Mouse (Mus musculus) left cerebral cortex, adult 2 months (tissue): ENCODE results near the gene Ptprm. TPM values are rescaled to one million over a fixed set of nuclear protein-coding genes. Genes with fewer than 3 reads are reported as not detected.

Source experiments
- DNase-seq, 2 experiments: peaks; one replicate each; pipeline ENCODE4 v3.0.0; 2021 to 2022; ENCODE audit warnings: low spot score in 2 of 2, mixed read lengths in 1 of 2; ENCODE audit errors: extremely low spot score in 1 of 2
- H3K27ac ChIP-seq: fragments of 200-600 bp; 2 replicates; pipeline ENCODE4 v1.8.1; 2022
- H3K4me3 ChIP-seq: fragments of 200-600 bp; 2 replicates; pipeline ENCODE4 v1.8.1; 2022
- CTCF ChIP-seq: fragments of 200-600 bp; IDR thresholded peaks from 2 replicates; pipeline ENCODE4 v1.8.1; 2022; ENCODE audit warnings: antibody characterized with exemption, mild to moderate bottlenecking, moderate library complexity
- intact Hi-C: fragments of 180-260 bp; cut with DNase I; formaldehyde crosslinking; loops from one replicate; pipeline ENCODE4 v1.15.1; 2025
- total RNA-seq, 2 experiments: library from RNA; stranded (reverse); gene quantifications; 2 replicates each; pipeline ENCODE4 v1.2.3; 2021

The Ptprm gene
- total RNA-seq, 2 experiments from 2014 or later, result 37.6 to 42.5 TPM

GRCm38 (mm10) chr17:67152218-67152617 is 202.0 kb downstream of the Ptprm start:
- DNase-seq, result no peak
- no peak overlapping the region for H3K4me3 ChIP-seq
- TF ChIP-seq CTCF, result no peak
- intact Hi-C loops, result no loop called here
- no peak overlapping the region for H3K27ac ChIP-seq

- no peak overlapping the region for H3K4me3 ChIP-seq
- H3K27ac ChIP-seq, result no peak overlapping the region
- DNase-seq, result no peak
- intact Hi-C loops, result no loop called here
- TF ChIP-seq CTCF, result no peak
Observed at GRCm38 (mm10) chr17:67150441-67150840, 203.8 kb downstream of the Ptprm start.

- Histone ChIP-seq H3K27ac (no peak overlapping the region), H3K4me3 (no peak overlapping the region)
- no peak for DNase-seq
- intact Hi-C loops, result no loop called here
- TF ChIP-seq CTCF, result no peak
Observed at GRCm38 (mm10) chr17:67142183-67142756, 212.0 kb downstream of the Ptprm start.

GRCm38 (mm10) chr17:67140502-67140901 is 213.8 kb downstream of the Ptprm start:
- intact Hi-C loops, result no loop called here
- H3K27ac ChIP-seq, result no peak overlapping the region
- peak; percentile 67 for TF ChIP-seq CTCF
- H3K4me3 ChIP-seq, result no peak overlapping the region
- no peak for DNase-seq

- Histone ChIP-seq H3K27ac (no peak overlapping the region), H3K4me3 (no peak overlapping the region)
- TF ChIP-seq CTCF, result no peak
- no peak for DNase-seq
- intact Hi-C loops, result loop anchor here (5.0 kb wide), 1 partner anchor 213 kb away; the partner anchor contains the start of gene Ptprm
Observed at GRCm38 (mm10) chr17:67138981-67139380, 215.3 kb downstream of the Ptprm start.

GRCm38 (mm10) chr17:67136876-67137275 is 217.4 kb downstream of the Ptprm start:
- H3K4me3 ChIP-seq, result no peak overlapping the region
- no peak for DNase-seq
- intact Hi-C loops, result loop anchor here (5.0 kb wide), 1 partner anchor 215 kb away; the partner anchor contains the start of gene Ptprm
- TF ChIP-seq CTCF, result no peak
- H3K27ac ChIP-seq, result no peak overlapping the region

GRCm38 (mm10) chr17:67136421-67136820 is 217.8 kb downstream of the Ptprm start:
- DNase-seq, result peak in 1 of 2 experiments; percentile 24
- intact Hi-C loops, result loop anchor here (5.0 kb wide), 1 partner anchor 216 kb away; the partner anchor contains the start of gene Ptprm
- Histone ChIP-seq H3K27ac (no peak overlapping the region), H3K4me3 (no peak overlapping the region)
- no peak for TF ChIP-seq CTCF

GRCm38 (mm10) chr17:67134235-67134634 is 220.0 kb downstream of the Ptprm start:
- no peak overlapping the region for H3K4me3 ChIP-seq
- no peak for DNase-seq
- no peak overlapping the region for H3K27ac ChIP-seq
- TF ChIP-seq CTCF, result no peak
- intact Hi-C loops, result no loop called here

GRCm38 (mm10) chr17:67133440-67134103 is 220.7 kb downstream of the Ptprm start:
- no peak for TF ChIP-seq CTCF
- DNase-seq, result peak in 1 of 2 experiments; percentile 24
- intact Hi-C loops, result no loop called here
- H3K4me3 ChIP-seq, result no peak overlapping the region
- no peak overlapping the region for H3K27ac ChIP-seq

GRCm38 (mm10) chr17:67133026-67133425 is 221.2 kb downstream of the Ptprm start:
- H3K4me3 ChIP-seq, result no peak overlapping the region
- DNase-seq, result no peak
- no peak for TF ChIP-seq CTCF
- H3K27ac ChIP-seq, result no peak overlapping the region
- intact Hi-C loops, result no loop called here

- intact Hi-C loops, result no loop called here
- no peak for TF ChIP-seq CTCF
- Histone ChIP-seq H3K27ac (no peak overlapping the region), H3K4me3 (no peak overlapping the region)
- peak in 1 of 2 experiments; percentile 16 for DNase-seq
Observed at GRCm38 (mm10) chr17:67127530-67127929, 226.7 kb downstream of the Ptprm start.

GRCm38 (mm10) chr17:67125596-67125995 is 228.7 kb downstream of the Ptprm start:
- no peak overlapping the region for H3K4me3 ChIP-seq
- DNase-seq, result no peak
- no peak overlapping the region for H3K27ac ChIP-seq
- no peak for TF ChIP-seq CTCF
- intact Hi-C loops, result no loop called here
